Mouse (Mus musculus) T-helper 2 cell (primary cell): ENCODE data around the gene Cnep1r1.

Source experiments
- in situ Hi-C: fragments of 300-600 bp; cut with MboI, MseI; formaldehyde crosslinking; loops from one replicate; pipeline ENCODE4 v1.15.1; 2025; ENCODE audit warnings: high pct_unique_total_duplicates

The Cnep1r1 gene

GRCm38 (mm10) chr8:88183121-88183520, 64.6 kb downstream of the Cnep1r1 start:
- in situ Hi-C loops: no loop called here
